Mouse (Mus musculus) CH12.LX (cell line): ENCODE results near the gene Osbp2. TPM values are rescaled to one million over a fixed set of nuclear protein-coding genes. Genes with fewer than 3 reads are reported as not detected.

Source experiments
- DNase-seq: peaks from one replicate; pipeline ENCODE4 v3.0.0-alpha.2; 2013; ENCODE audit errors: extremely low read depth
- H3K27ac ChIP-seq: 2 replicates; pipeline ENCODE4 v1.5.1; 2012; ENCODE audit warnings: low read depth, mild to moderate bottlenecking, control low read depth, moderate library complexity; ENCODE audit not compliant: insufficient read depth
- H3K27me3 ChIP-seq: replicated peaks from 2 replicates; pipeline ENCODE3; 2012; ENCODE audit warnings: inconsistent platforms
- H3K36me3 ChIP-seq, 2 experiments: replicated peaks in 1 of 2; 2 replicates each; pipeline versions ENCODE3 to v1.6.1; 2012; ENCODE audit warnings: inconsistent platforms in 1 of 2, low read length in 1 of 2, mild to moderate bottlenecking in 1 of 2, mixed read lengths in 1 of 2, moderate library complexity in 1 of 2; ENCODE audit not compliant: control insufficient read depth in 1 of 2, insufficient read depth in 1 of 2
- H3K4me1 ChIP-seq, 2 experiments: 2 replicates each; pipeline ENCODE4 v1.6.1; 2012; ENCODE audit warnings: inconsistent platforms in 1 of 2, moderate library complexity in 1 of 2; ENCODE audit not compliant: insufficient read depth in 2 of 2, control insufficient read depth in 1 of 2
- H3K4me2 ChIP-seq: 2 replicates; pipeline ENCODE4 v1.6.1; 2012; ENCODE audit warnings: low read depth, mild to moderate bottlenecking, control low read depth; ENCODE audit not compliant: poor library complexity, insufficient read depth, severe bottlenecking
- H3K4me3 ChIP-seq, 3 experiments: fragments of 150-350 bp in 1 of 3; sonication (generic) in 1 of 3; replicated peaks in 1 of 3; 2 replicates each; pipeline versions ENCODE3 to v1.5.1; 2011 to 2012; ENCODE audit warnings: low read depth in 2 of 3, low read length in 2 of 3, mild to moderate bottlenecking in 2 of 3, moderate library complexity in 2 of 3, control low read depth in 1 of 3, improper control_type of control experiment in 1 of 3, inconsistent platforms in 1 of 3, mixed read lengths in 1 of 3; ENCODE audit not compliant: poor library complexity in 1 of 3
- H3K79me2 ChIP-seq: replicated peaks from 2 replicates; pipeline ENCODE4 v1.6.1; 2012; ENCODE audit warnings: mild to moderate bottlenecking, moderate library complexity; ENCODE audit not compliant: control insufficient read depth, poor library complexity, insufficient read depth, severe bottlenecking; ENCODE audit errors: extremely low read depth
- H3K9ac ChIP-seq: 2 replicates; pipeline ENCODE4 v1.6.1; 2012; ENCODE audit warnings: low read depth, mild to moderate bottlenecking, control low read depth, moderate library complexity; ENCODE audit not compliant: insufficient read depth
- H3K9me3 ChIP-seq: replicated peaks from 2 replicates; pipeline ENCODE3; 2012; ENCODE audit warnings: low read length, inconsistent platforms, mixed read lengths
- BHLHE40 ChIP-seq: IDR thresholded peaks from 2 replicates; pipeline ENCODE4 v1.6.1; 2011; ENCODE audit warnings: mild to moderate bottlenecking, low read depth, low read length, improper control_type of control experiment
- CHD2 ChIP-seq: IDR thresholded peaks from 2 replicates; pipeline ENCODE4 v1.6.1; 2011; ENCODE audit warnings: low read length, improper control_type of control experiment
- CTCF ChIP-seq, 2 experiments: IDR thresholded peaks in 1 of 2; conservative IDR thresholded peaks in 1 of 2; 2 replicates each; pipeline ENCODE4 v1.5.1; 2011 to 2012; ENCODE audit warnings: low read depth in 2 of 2, low read length in 2 of 2, improper control_type of control experiment in 1 of 2, inconsistent platforms in 1 of 2, mild to moderate bottlenecking in 1 of 2, moderate library complexity in 1 of 2
- EP300 ChIP-seq: IDR thresholded peaks from 2 replicates; pipeline ENCODE4 v1.6.1; 2011; ENCODE audit warnings: low read length, improper control_type of control experiment
- GABPA ChIP-seq: IDR thresholded peaks from 2 replicates; pipeline ENCODE4 v1.6.1; 2012; ENCODE audit warnings: low read depth, low read length, improper control_type of control experiment, inconsistent platforms; ENCODE audit not compliant: insufficient replicate concordance
- IRF4 ChIP-seq: IDR thresholded peaks from 2 replicates; pipeline ENCODE4 v1.6.1; 2014; ENCODE audit warnings: low read depth, mild to moderate bottlenecking, inconsistent platforms, low read length, improper control_type of control experiment
- JUN ChIP-seq: IDR thresholded peaks from 2 replicates; pipeline ENCODE4 v1.6.1; 2011; ENCODE audit warnings: low read depth, mild to moderate bottlenecking, low read length, improper control_type of control experiment, moderate library complexity; ENCODE audit not compliant: insufficient read depth
- JUND ChIP-seq: conservative IDR thresholded peaks from 2 replicates; pipeline ENCODE4 v1.6.1; 2011; ENCODE audit warnings: low read depth, low read length, improper control_type of control experiment
- KAT2A ChIP-seq: IDR thresholded peaks from 2 replicates; pipeline ENCODE4 v1.6.1; 2012; ENCODE audit warnings: low read length, improper control_type of control experiment, inconsistent platforms; ENCODE audit not compliant: insufficient replicate concordance
- MAX ChIP-seq: IDR thresholded peaks from 2 replicates; pipeline ENCODE4 v1.6.1; 2011; ENCODE audit warnings: low read length, improper control_type of control experiment
- MEF2A ChIP-seq: IDR thresholded peaks from 2 replicates; pipeline ENCODE4 v1.6.1; 2014; ENCODE audit warnings: low read depth, mild to moderate bottlenecking, inconsistent platforms, low read length, improper control_type of control experiment, borderline replicate concordance
- MXI1 ChIP-seq: IDR thresholded peaks from 2 replicates; pipeline ENCODE4 v1.6.1; 2011; ENCODE audit warnings: mild to moderate bottlenecking, low read depth, low read length, improper control_type of control experiment
- PAX5 ChIP-seq: IDR thresholded peaks from 2 replicates; pipeline ENCODE4 v1.6.1; 2012; ENCODE audit warnings: low read length, inconsistent platforms, mixed read lengths
- POLR2A ChIP-seq: IDR thresholded peaks from 2 replicates; pipeline ENCODE4 v1.6.1; 2011; ENCODE audit warnings: low read depth, mild to moderate bottlenecking, improper control_type of control experiment, low read length
- RAD21 ChIP-seq: IDR thresholded peaks from 2 replicates; pipeline ENCODE4 v1.6.1; 2011; ENCODE audit warnings: low read depth, mild to moderate bottlenecking, low read length, improper control_type of control experiment, moderate library complexity
- RCOR1 ChIP-seq: conservative IDR thresholded peaks from 2 replicates; pipeline ENCODE4 v1.6.1; 2012; ENCODE audit warnings: low read depth, mild to moderate bottlenecking, inconsistent platforms, low read length, improper control_type of control experiment
- SIN3A ChIP-seq: IDR thresholded peaks from 2 replicates; pipeline ENCODE4 v1.6.1; 2012; ENCODE audit warnings: low read length, improper control_type of control experiment, inconsistent platforms
- TBP ChIP-seq: conservative IDR thresholded peaks from 2 replicates; pipeline ENCODE4 v1.6.1; 2011; ENCODE audit warnings: low read depth, low read length, improper control_type of control experiment
- TCF12 ChIP-seq: IDR thresholded peaks from 2 replicates; pipeline ENCODE4 v1.6.1; 2014; ENCODE audit warnings: low read depth, mild to moderate bottlenecking, inconsistent platforms, low read length, improper control_type of control experiment
- UBTF ChIP-seq: IDR thresholded peaks from 2 replicates; pipeline ENCODE4 v1.6.1; 2012; ENCODE audit warnings: low read depth, mild to moderate bottlenecking, inconsistent platforms, low read length, improper control_type of control experiment, moderate library complexity
- USF1 ChIP-seq: IDR thresholded peaks from 2 replicates; pipeline ENCODE4 v1.6.1; 2014; ENCODE audit warnings: low read depth, mild to moderate bottlenecking, inconsistent platforms, low read length, improper control_type of control experiment
- ZC3H11A ChIP-seq: IDR thresholded peaks from 2 replicates; pipeline ENCODE4 v1.6.1; 2012; ENCODE audit warnings: low read depth, mild to moderate bottlenecking, inconsistent platforms, low read length, improper control_type of control experiment
- ZKSCAN1 ChIP-seq: IDR thresholded peaks from 2 replicates; pipeline ENCODE4 v1.6.1; 2012; ENCODE audit warnings: low read depth, inconsistent platforms, low read length, improper control_type of control experiment, borderline replicate concordance
- ZNF384 ChIP-seq: IDR thresholded peaks from 2 replicates; pipeline ENCODE4 v1.6.1; 2012; ENCODE audit warnings: low read depth, low read length, improper control_type of control experiment, inconsistent platforms
- dilution Hi-C: fragments of 300-500 bp; cut with MboI; formaldehyde crosslinking; loops from 2 replicates; pipeline ENCODE4 v1.14.3; 2020; ENCODE audit warnings: low sequenced_read_pairs; ENCODE audit not compliant: extremely low pct_unique_long_range_greater_than_20kb, extremely low pct_ligation_motif_present
- in situ Hi-C: fragments of 300-500 bp; cut with MboI; formaldehyde crosslinking; loops from 3 replicates; pipeline ENCODE4 v1.14.3; 2019; ENCODE audit warnings: low sequenced_read_pairs, low pct_ligation_motif_present, low pct_unique_long_range_greater_than_20kb, mixed read lengths
- polyA plus RNA-seq: library from polyadenylated mRNA; unstranded; fragments of >175 nt; gene quantifications from 2 replicates; pipeline ENCODE4 v1.2.1, GENCODE M21; 2012; ENCODE audit warnings: low read depth; ENCODE audit not compliant: insufficient read length
- total RNA-seq, 2 experiments: library from RNA; depleted of rRNA; stranded (reverse); fragments of 300-350 nt in 1 of 2; fragments of >200 nt in 1 of 2; gene quantifications; 2 replicates each; pipeline ENCODE4 v1.2.3; 2012 to 2014

Gene Osbp2
- total and polyA plus RNA-seq, 3 experiments = not detected

GRCm38 (mm10) chr11:3859778-3860177 lies 3.9 kb downstream of the Osbp2 start:
- in situ Hi-C loops = no loop called here
- dilution Hi-C loops = no loop called here
- Histone ChIP-seq H3K79me2 (no peaks in the 10 kb centered on the region), H3K9ac (no peak overlapping the region), H3K27ac (no peak overlapping the region), H3K36me3 (no peaks in the 10 kb centered on the region), H3K4me3 (no peak overlapping the region), H3K4me2 (no peak overlapping the region), H3K27me3 (peaks cover 1% of the 10 kb centered on the region), H3K9me3 (peaks cover 5% of the 10 kb centered on the region), H3K4me1 (peaks cover 0 to 5% of the 10 kb centered on the region in 2 experiments; a peak in 1 of 4 replicates)
- TF ChIP-seq ZNF384 = no peak
- TF ChIP-seq IRF4 = peak; percentile 69
- TF ChIP-seq EP300 = no peak
- TF ChIP-seq BHLHE40 = peak; percentile 57
- no peak for TF ChIP-seq ZKSCAN1
- TF ChIP-seq MEF2A = no peak
- TF ChIP-seq GABPA = no peak
- no peak for TF ChIP-seq MXI1
- no peak for TF ChIP-seq UBTF
- no peak for TF ChIP-seq KAT2A
- DNase-seq = no peak

- Histone ChIP-seq H3K27me3 (peaks cover 1% of the 10 kb centered on the region), H3K36me3 (no peaks in the 10 kb centered on the region)
- in situ Hi-C loops = no loop called here
- TF ChIP-seq USF1 = no peak
- no peak for TF ChIP-seq TBP
- TF ChIP-seq RAD21 = no peak
- TF ChIP-seq CTCF (conservative IDR thresholded peaks at IDR 0.05 in 1 of 2, IDR thresholded peaks at IDR 0.05 in 1 of 2; ENCODE audit: low read depth in 2 of 2, low read length in 2 of 2) = no peak
- no peak for TF ChIP-seq TCF12
- TF ChIP-seq POLR2A = no peak
- TF ChIP-seq RCOR1 = no peak
- TF ChIP-seq KAT2A = no peak
- TF ChIP-seq CHD2 = no peak
- no peak for TF ChIP-seq MAX
- no peak for TF ChIP-seq PAX5
- no peak for TF ChIP-seq IRF4
- no peak for TF ChIP-seq ZC3H11A
- no peak for TF ChIP-seq JUN
- no peak for TF ChIP-seq GABPA
- TF ChIP-seq JUND = no peak
- TF ChIP-seq SIN3A = no peak
- TF ChIP-seq, all 38 proteins: peak for 0
- Histone ChIP-seq H3K4me3 (no peak overlapping the region), H3K79me2 (no peaks in the 10 kb centered on the region), H3K27ac (no peak overlapping the region), H3K4me2 (no peak overlapping the region), H3K9me3 (peaks cover 8% of the 10 kb centered on the region), H3K4me1 (peaks cover 0 to 5% of the 10 kb centered on the region in 2 experiments; a peak in 1 of 4 replicates), H3K9ac (no peak overlapping the region)
- dilution Hi-C loops = no loop called here
- DNase-seq = peak; percentile 8
These were observed 5.8 kb downstream of the Osbp2 start for GRCm38 (mm10) chr11:3857902-3858301.
